Mouse (Mus musculus) kidney, adult 8-10 months (tissue): ENCODE results near the gene Pigq.

ENCODE experiments used
- DNase-seq, 2 experiments: peaks; one replicate each; pipeline ENCODE4 v3.0.0; 2022

Pigq gene

DNA sequence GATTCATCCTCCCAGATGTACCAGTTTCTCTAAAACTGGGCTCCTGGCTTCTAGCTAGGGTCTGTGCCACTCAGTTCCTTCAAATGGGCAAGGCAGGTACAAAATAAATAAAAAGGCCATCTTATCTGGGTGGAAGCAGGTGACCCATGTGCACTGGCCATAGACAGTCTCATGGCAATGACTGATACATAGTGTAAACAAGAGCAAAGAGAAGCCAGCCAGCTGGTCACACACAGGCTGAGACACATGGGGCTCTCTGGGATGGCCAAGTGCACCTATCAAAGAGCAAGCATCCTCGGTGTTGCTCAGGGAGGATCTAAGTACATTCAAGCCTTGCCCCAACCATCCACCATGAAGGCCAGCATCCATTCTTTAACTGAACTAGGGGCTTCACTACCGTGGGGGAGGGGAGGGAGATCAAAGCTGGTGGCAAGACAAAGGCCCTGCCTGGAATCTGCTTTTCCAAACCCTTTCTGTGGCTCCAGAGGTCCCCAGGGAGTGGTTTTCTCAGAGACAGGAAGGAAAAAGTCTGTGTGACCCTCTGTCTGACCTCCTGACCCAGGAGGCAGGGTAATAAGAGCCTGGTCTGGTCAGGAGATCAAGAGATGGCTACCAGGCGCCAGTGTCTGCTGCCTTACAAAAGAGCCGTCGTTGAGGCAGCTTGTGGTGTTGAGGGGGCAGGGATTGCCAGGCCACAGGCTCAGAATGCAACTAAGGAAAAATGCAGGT is 63.7 kb downstream of the Pigq start:
- peak in 1 of 2 experiments; percentile 36 for DNase-seq

DNA sequence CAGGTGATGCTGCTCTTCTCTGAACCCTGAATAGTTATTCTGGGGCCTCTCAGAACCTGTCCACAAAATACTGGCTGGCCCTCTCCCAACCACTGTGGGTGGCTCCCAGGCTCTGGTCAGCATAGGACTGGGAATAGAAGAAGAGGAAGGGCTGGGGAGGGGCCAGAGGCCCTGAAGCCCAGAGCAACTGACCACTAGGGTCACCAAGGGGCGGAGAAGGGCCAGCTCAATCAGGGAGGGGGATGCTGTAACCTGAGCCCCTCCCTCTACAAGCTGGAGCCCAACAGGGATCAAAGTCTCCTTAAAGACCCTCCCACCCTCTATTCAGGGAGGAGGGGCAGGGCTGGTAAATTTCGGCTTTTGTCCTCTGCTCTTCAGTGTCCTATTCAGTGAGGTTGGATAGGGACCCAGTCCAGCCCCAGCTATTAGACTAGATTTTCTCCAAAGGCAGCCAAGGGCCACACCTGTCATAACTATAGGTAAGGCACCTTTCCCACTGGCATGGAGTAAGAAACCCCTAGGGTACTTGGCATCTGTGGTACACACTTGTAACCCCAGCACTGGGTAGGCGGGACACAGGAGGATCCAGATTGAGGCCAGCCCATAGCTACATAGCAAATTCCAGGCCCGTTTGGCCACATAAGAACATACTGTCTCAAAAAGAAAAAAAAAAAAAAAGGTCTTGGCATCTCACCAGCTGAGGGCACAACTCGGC is 64.4 kb downstream of the Pigq start, which contains the start of gene Wfikkn1:
Gene Wfikkn1, minus strand, starts transcription at position 663 of the 715 bp plus-strand sequence.
- DNase-seq: peak in 1 of 2 experiments; percentile 15

DNA sequence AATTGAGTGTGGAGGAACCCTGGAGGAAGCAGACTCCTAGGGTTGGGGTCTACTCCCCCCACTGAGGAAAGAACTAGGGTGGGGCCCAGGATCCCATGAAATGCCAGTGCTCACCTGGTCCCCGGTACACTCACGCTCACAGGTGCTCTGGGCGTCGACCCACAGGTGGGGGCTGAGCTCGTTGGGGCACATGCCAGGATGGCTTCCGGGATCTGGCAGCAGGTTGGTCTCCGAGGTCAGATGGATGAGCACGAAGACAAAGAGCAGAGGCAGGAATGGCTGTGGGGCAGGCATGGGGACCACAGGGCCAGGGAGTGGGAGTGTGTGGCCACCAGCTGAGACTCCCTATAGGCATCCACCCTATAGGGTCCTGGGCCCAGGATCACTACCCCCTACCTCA is 65.0 kb downstream of the Pigq start:
- no peak for DNase-seq

DNA sequence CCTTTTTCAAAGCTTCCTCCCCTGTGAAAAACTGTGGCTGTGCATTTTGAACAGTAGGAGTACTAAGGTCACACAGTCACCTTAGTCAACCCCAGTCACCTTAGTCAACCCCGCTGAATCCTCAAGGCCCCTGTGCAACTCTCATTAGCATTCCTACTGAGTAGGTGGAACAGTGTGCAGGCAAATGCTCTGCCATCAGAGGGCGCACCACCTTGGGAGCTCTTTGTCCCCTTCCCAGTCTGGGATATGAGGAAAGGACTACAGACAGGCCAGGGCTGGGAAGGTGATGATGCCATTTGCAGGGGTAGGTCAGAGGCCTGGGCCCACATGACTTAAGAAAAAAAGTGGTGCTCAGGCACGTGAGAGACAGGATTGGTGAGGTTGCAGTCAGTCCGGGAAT is 65.5 kb downstream of the Pigq start:
- peak; percentile 85 to 88 for DNase-seq

DNA sequence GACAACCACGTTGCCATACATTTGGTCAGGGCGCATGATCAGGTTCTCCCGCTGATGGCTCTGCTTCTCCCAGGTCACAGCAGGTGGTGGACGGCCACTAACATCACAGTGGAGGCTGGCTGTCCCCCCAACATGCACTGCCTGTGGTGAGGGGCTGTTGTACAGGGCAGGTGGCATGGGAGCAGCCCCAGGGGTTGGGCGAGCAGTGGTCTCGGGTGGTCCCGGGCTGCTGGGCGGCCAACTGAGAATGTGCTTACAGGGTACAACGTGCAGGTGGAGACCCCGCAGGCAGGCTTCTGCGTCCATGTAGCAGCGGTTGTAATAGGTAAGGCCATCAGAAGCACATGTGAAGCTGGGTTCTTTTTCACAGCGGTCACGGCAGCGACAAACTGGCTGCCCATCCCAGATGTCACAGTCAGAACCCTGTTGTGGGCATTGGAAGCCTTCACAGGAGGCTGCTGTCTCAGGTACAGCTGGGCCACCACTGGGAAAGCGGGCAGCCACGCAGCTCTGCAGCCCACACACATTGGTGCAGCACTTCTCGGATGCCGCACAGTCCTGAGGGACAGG is 66.0 kb downstream of the Pigq start:
- DNase-seq: peak in 1 of 2 experiments; percentile 13

DNA sequence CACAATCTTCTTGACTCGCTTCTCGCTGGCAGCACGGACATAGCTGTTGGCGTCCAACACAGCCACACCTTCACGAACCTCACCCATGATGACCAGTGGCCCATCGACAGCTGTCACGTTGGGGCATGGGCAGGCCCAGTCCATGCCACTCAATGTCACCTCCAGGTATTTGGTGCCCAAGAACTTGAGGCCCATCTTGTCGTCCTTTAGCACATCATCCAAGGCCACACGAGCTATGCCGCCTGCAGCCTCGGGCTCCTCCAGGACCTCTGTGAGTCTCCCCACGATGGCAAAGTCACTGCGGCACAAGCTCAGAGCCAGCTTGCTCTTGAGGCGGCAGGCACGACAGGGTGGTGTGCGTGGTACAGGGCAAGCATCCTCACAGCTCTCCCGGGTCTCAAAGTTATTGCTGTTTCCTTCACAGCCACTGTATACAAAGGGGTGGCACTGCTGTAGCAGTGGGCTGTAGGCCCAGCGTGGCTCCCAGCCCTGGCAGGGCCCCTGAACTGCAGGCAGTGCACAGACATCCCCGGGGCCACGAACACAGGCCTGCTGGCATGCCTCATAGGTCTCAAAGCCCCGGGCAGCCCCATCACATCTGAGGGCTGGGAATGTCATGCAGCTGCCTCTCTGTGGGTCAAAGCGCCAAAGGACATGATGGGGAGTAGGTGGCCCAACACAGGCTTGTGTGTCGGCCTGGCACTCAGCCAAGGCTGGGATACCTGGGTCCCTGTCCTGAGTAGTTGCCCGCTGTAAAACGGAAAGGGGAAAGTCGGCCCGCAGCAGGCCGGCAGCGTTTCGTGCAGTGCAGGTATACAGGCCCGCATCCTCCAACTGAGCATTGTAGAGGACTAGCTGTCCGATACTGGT is 66.8 kb downstream of the Pigq start:
- peak in 1 of 2 experiments; percentile 23 for DNase-seq

DNA sequence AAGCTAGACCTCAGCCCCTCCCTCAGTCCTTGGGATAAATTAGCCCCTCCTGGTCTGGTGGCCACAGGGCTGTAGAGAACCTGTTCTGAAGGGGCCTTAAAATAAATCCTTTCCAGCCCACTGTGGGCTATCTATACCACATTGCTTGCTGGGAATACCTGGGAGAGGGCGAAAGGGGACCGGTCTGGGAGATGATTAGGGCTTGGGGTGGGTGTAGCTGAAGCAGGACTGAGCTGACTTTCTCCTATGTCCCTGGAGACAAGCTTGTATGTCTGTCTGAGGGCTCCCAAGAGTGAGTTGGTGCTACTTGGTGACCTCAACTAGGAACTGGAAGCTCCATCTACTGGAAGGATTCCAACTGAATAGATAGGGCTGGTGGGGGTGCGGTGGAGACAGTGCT is 67.7 kb downstream of the Pigq start:
- DNase-seq: no peak
